ENCODE assay signal across 40 mouse cellular contexts in the genomic region with DNA sequence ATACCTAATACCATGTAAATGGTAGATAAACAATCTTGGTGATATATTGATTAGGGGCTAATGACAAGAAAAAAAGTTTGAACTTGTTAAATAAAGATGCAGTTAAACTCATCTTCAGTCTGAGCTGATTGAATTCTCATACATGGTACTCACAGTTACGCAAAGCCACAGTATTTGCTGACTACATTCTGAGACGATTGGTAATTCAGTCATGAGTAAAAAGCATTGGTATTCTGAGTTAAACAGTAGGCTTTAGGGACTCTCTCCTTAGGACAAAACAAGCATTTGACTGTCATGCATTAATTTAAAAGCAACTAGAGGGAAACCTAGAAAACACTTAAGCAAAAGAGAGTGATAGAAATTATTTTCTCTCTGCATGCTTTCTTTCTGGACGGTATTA. TPM values are rescaled to one million over a fixed set of nuclear protein-coding genes. Genes with fewer than 3 reads are reported as not detected.
"Had no signal": no experiment of that assay in that cellular context is flagged by ENCODE, and none has a peak within 500 bp of the region (broad histone marks: within the 10 kb centered on the region; RNA-seq: fewer than 3 reads in every experiment).

No protein-coding gene starts in this region.

- DNase-seq: cerebellum, adult 9-11 months; cerebellum, postnatal 10 days; cerebellum, postnatal 14 days; cerebellum, postnatal 25 days; cerebellum, postnatal 36 days; embryo, embryonic 11 days; forebrain, postnatal 0 days; gastrocnemius, adult 2 months; gastrocnemius, postnatal 10 days; gastrocnemius, postnatal 14 days; gastrocnemius, postnatal 25 days; gastrocnemius, postnatal 36 days; heart, adult 11 months; heart, adult 18-20 months; heart, adult 2 months had no signal

- H3K27ac ChIP-seq: embryonic facial prominence, embryonic 10.5 days; embryonic facial prominence, embryonic 12.5 days; embryonic facial prominence, embryonic 13.5 days; embryonic facial prominence, embryonic 15.5 days; forebrain, embryonic 10.5 days; forebrain, embryonic 12.5 days; forebrain, embryonic 13.5 days; forebrain, embryonic 15.5 days; gastrocnemius, adult 2 months; heart, adult 2 months; heart, embryonic 10.5 days had no signal

- H3K27me3 ChIP-seq: embryonic facial prominence, embryonic 12.5 days; embryonic facial prominence, embryonic 13.5 days; embryonic facial prominence, embryonic 15.5 days; forebrain, embryonic 12.5 days; forebrain, embryonic 13.5 days; forebrain, embryonic 15.5 days; heart, embryonic 12.5 days had no signal

- H3K4me1 ChIP-seq: embryonic facial prominence, embryonic 10.5 days; embryonic facial prominence, embryonic 12.5 days; embryonic facial prominence, embryonic 13.5 days; embryonic facial prominence, embryonic 15.5 days; forebrain, embryonic 10.5 days; forebrain, embryonic 12.5 days; forebrain, embryonic 13.5 days; forebrain, embryonic 15.5 days; heart, embryonic 10.5 days; heart, embryonic 12.5 days had no signal

- H3K4me3 ChIP-seq: embryonic facial prominence, embryonic 10.5 days; embryonic facial prominence, embryonic 12.5 days; embryonic facial prominence, embryonic 13.5 days; embryonic facial prominence, embryonic 15.5 days; erythroblast, embryonic 14.5 days; forebrain, embryonic 10.5 days; forebrain, embryonic 12.5 days; forebrain, embryonic 13.5 days; forebrain, embryonic 15.5 days; gastrocnemius, adult 2 months; heart, adult 2 months; heart, embryonic 10.5 days; heart, embryonic 12.5 days had no signal

- ATAC-seq: forebrain, embryonic 13.5 days; forebrain, embryonic 14.5 days; forebrain, embryonic 15.5 days; forebrain, embryonic 16.5 days; forebrain, postnatal 0 days had no signal

- H3K36me3 ChIP-seq: embryonic facial prominence, embryonic 10.5 days; embryonic facial prominence, embryonic 12.5 days; embryonic facial prominence, embryonic 13.5 days; embryonic facial prominence, embryonic 15.5 days; forebrain, embryonic 10.5 days; forebrain, embryonic 12.5 days; forebrain, embryonic 15.5 days; heart, embryonic 10.5 days; heart, embryonic 12.5 days had no signal

RNA-seq across cellular contexts. Expression of gene Rpl9-ps1, which starts 21.8 kb away (rescaled TPM):
- total RNA-seq: forebrain, postnatal 0 days; gastrocnemius, adult 18-20 months; gastrocnemius, adult 2 months; gastrocnemius, adult 8-10 months; gastrocnemius, postnatal 10 days; gastrocnemius, postnatal 14 days; gastrocnemius, postnatal 25 days; gastrocnemius, postnatal 36 days; gastrocnemius, postnatal 4 days; granulocyte monocyte progenitor cell, adult 5-6 weeks; heart, adult 18-20 months; heart, adult 2 months; heart, adult 8-10 months had no signal
- polyA plus RNA-seq: cortical plate, adult 2 months; embryonic facial prominence, embryonic 10.5 days; embryonic facial prominence, embryonic 11.5 days; embryonic facial prominence, embryonic 12.5 days; embryonic facial prominence, embryonic 13.5 days; embryonic facial prominence, embryonic 14.5 days; embryonic facial prominence, embryonic 15.5 days; erythroblast, embryonic 14.5 days; forebrain, embryonic 10.5 days; forebrain, embryonic 11.5 days; forebrain, embryonic 12.5 days; forebrain, embryonic 13.5 days; forebrain, embryonic 14.5 days; forebrain, embryonic 15.5 days; forebrain, embryonic 16.5 days; forebrain, postnatal 0 days; frontal cortex, adult 2 months; gonadal fat pad, adult 2 months; heart, adult 2 months; heart, embryonic 10.5 days; heart, embryonic 11.5 days; heart, embryonic 12.5 days had no signal

RNA-seq across cellular contexts. Expression of gene Ccl3, which starts 25.6 kb away (rescaled TPM):
- total RNA-seq: gastrocnemius, adult 18-20 months; gastrocnemius, adult 2 months; gastrocnemius, adult 8-10 months; gastrocnemius, postnatal 10 days; gastrocnemius, postnatal 14 days; gastrocnemius, postnatal 25 days; gastrocnemius, postnatal 36 days; gastrocnemius, postnatal 4 days; heart, adult 18-20 months; heart, adult 2 months; heart, adult 8-10 months had no signal

RNA-seq across cellular contexts. Expression of gene Ccl6, which starts 30.7 kb away (rescaled TPM):
- polyA plus RNA-seq: erythroblast, embryonic 14.5 days had no signal

RNA-seq across cellular contexts. Expression of gene Ccl4, which starts 38.8 kb away (rescaled TPM):
- total RNA-seq: forebrain, postnatal 0 days; gastrocnemius, adult 18-20 months; gastrocnemius, adult 2 months; gastrocnemius, adult 8-10 months; gastrocnemius, postnatal 10 days; gastrocnemius, postnatal 14 days; gastrocnemius, postnatal 25 days; gastrocnemius, postnatal 36 days; heart, adult 18-20 months; heart, adult 2 months; heart, adult 8-10 months had no signal
- polyA plus RNA-seq: embryonic facial prominence, embryonic 11.5 days; erythroblast, embryonic 14.5 days; forebrain, embryonic 11.5 days; forebrain, embryonic 12.5 days; forebrain, embryonic 16.5 days; heart, embryonic 10.5 days had no signal

RNA-seq across cellular contexts. Expression of gene Ccl9, which starts 45.1 kb away (rescaled TPM):
- polyA plus RNA-seq: erythroblast, embryonic 14.5 days had no signal
